Mouse (Mus musculus): ENCODE results near the gene Tfcp2l1. TPM values are rescaled to one million over a fixed set of nuclear protein-coding genes. Genes with fewer than 3 reads are reported as not detected.

Gene Tfcp2l1
- polyA plus RNA-seq, 1 experiment, result 0.05 TPM

DNA sequence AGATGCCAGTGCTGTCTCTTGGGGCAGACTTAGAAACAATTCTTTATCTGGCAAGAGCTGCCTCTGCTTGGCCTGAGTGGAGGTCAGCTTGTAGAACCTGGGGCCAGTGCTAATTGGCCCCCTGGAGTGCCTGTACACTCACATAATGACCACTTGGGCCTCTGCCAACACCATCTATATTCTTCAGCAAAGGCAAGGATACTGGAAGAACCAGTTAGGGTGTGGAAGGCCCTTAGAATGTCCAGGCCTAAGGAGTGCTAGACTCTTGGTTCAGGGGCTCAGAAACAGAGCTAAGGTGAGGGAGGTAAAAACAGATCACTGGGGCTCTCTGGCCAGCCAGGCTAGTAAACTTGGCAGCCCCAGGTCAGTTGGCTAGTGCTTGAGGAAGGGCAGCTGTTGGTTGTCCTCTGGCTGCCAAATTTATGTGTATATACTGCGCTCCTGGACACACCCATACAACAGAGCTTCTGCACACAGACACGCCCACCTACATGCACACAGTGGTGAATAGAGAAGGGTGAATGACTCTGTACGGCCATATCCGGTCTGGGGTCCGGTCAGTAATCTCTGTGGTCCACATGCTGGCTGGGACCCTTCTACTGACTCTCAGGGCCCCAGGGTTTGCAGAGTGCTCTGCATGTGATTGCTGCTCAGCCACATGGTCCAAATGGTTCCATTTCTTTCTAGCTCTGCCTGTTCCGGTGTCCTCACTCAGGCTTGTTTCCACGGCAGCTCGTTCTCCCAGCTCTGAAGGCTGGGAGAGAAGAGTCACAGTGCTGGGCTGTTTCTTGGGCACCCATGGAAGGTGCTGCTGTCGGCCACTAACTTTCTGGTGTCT lies 22.4 kb downstream of the Tfcp2l1 start:
- H3K4me1 ChIP-seq (ENCODE audit: control insufficient read depth, insufficient read depth, insufficient read length), result no peaks in the 10 kb centered on the region
- no peak for DNase-seq (ENCODE audit: low read depth in 1 of 2, low spot score in 2 of 2)
- H3K27me3 ChIP-seq (ENCODE audit: control insufficient read depth, insufficient read depth, low read length), result no peaks in the 10 kb centered on the region
- H3K4me3 ChIP-seq (ENCODE audit: extremely low read depth, insufficient read depth, insufficient read length), result no peak overlapping the region
- TF ChIP-seq CTCF (IDR thresholded peaks at IDR 0.05; ENCODE audit: extremely low read depth, insufficient read depth, insufficient read length, insufficient replicate concordance) (no peak), POLR2A (IDR thresholded peaks at IDR 0.05; ENCODE audit: low read depth, low read length) (no peak)
- H3K36me3 ChIP-seq (ENCODE audit: control insufficient read depth, insufficient read depth, low read length), result no peaks in the 10 kb centered on the region
- 91% methylated on average over 9 of the region's 9 CpGs for WGBS
- H3K27ac ChIP-seq (ENCODE audit: insufficient read depth, low read length), result no peak overlapping the region

DNA sequence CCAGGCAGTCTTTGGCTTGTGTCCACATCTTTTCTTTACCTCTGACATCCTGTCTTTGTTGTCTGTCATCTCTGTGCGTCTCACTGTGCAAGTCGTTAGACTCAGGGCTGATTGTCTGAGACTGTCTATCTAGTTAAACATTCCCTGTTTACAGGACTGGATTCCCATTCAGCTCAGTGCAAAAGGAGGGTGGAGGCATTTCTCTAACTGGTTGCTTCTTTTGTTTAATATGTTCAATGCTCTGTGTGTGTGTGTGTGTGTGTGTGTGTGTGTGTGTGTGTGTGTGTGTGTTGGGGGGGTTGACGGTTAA lies 23.0 kb downstream of the Tfcp2l1 start:
- H3K4me1 ChIP-seq (ENCODE audit: control insufficient read depth, insufficient read depth, insufficient read length), result no peaks in the 10 kb centered on the region
- no peaks in the 10 kb centered on the region for H3K27me3 ChIP-seq (ENCODE audit: control insufficient read depth, insufficient read depth, low read length)
- no peak for TF ChIP-seq CTCF (IDR thresholded peaks at IDR 0.05; ENCODE audit: extremely low read depth, insufficient read depth, insufficient read length, insufficient replicate concordance)
- TF ChIP-seq POLR2A (IDR thresholded peaks at IDR 0.05; ENCODE audit: low read depth, low read length), result no peak
- no peak overlapping the region for H3K4me3 ChIP-seq (ENCODE audit: extremely low read depth, insufficient read depth, insufficient read length)
- DNase-seq (ENCODE audit: low read depth in 1 of 2, low spot score in 2 of 2), result no peak
- no peaks in the 10 kb centered on the region for H3K36me3 ChIP-seq (ENCODE audit: control insufficient read depth, insufficient read depth, low read length)
- 83% methylated on average over 3 of the region's 3 CpGs for WGBS
- H3K27ac ChIP-seq (ENCODE audit: insufficient read depth, low read length), result no peak overlapping the region

- Histone ChIP-seq H3K4me1 (ENCODE audit: control insufficient read depth, insufficient read depth, insufficient read length) (no peaks in the 10 kb centered on the region), H3K4me3 (ENCODE audit: extremely low read depth, insufficient read depth, insufficient read length) (no peak overlapping the region), H3K27me3 (ENCODE audit: control insufficient read depth, insufficient read depth, low read length) (no peaks in the 10 kb centered on the region), H3K36me3 (ENCODE audit: control insufficient read depth, insufficient read depth, low read length) (no peaks in the 10 kb centered on the region), H3K27ac (ENCODE audit: insufficient read depth, low read length) (no peak overlapping the region)
- no peak for DNase-seq (ENCODE audit: low read depth in 1 of 2, low spot score in 2 of 2)
- no peak for TF ChIP-seq CTCF (IDR thresholded peaks at IDR 0.05; ENCODE audit: extremely low read depth, insufficient read depth, insufficient read length, insufficient replicate concordance)
- no peak for TF ChIP-seq POLR2A (IDR thresholded peaks at IDR 0.05; ENCODE audit: low read depth, low read length)
- WGBS, result 80% methylated on average over 6 of the region's 6 CpGs
Observed at GRCm38 (mm10) chr1:118658716-118659115, 31.0 kb downstream of the Tfcp2l1 start.

GRCm38 (mm10) chr1:118660880-118661465 lies 33.2 kb downstream of the Tfcp2l1 start:
- no peak for DNase-seq (ENCODE audit: low read depth in 1 of 2, low spot score in 2 of 2)
- H3K4me3 ChIP-seq (ENCODE audit: extremely low read depth, insufficient read depth, insufficient read length), result no peak overlapping the region
- no peaks in the 10 kb centered on the region for H3K27me3 ChIP-seq (ENCODE audit: control insufficient read depth, insufficient read depth, low read length)
- no peak overlapping the region for H3K27ac ChIP-seq (ENCODE audit: insufficient read depth, low read length)
- no peaks in the 10 kb centered on the region for H3K4me1 ChIP-seq (ENCODE audit: control insufficient read depth, insufficient read depth, insufficient read length)
- 78% methylated on average over 3 of the region's 3 CpGs for WGBS
- no peaks in the 10 kb centered on the region for H3K36me3 ChIP-seq (ENCODE audit: control insufficient read depth, insufficient read depth, low read length)
- TF ChIP-seq CTCF (IDR thresholded peaks at IDR 0.05; ENCODE audit: extremely low read depth, insufficient read depth, insufficient read length, insufficient replicate concordance), result no peak
- TF ChIP-seq POLR2A (IDR thresholded peaks at IDR 0.05; ENCODE audit: low read depth, low read length), result no peak

GRCm38 (mm10) chr1:118663062-118663461 lies 35.3 kb downstream of the Tfcp2l1 start:
- Histone ChIP-seq H3K36me3 (ENCODE audit: control insufficient read depth, insufficient read depth, low read length) (no peaks in the 10 kb centered on the region), H3K4me3 (ENCODE audit: extremely low read depth, insufficient read depth, insufficient read length) (no peak overlapping the region), H3K27me3 (ENCODE audit: control insufficient read depth, insufficient read depth, low read length) (no peaks in the 10 kb centered on the region), H3K27ac (ENCODE audit: insufficient read depth, low read length) (no peak overlapping the region), H3K4me1 (ENCODE audit: control insufficient read depth, insufficient read depth, insufficient read length) (no peaks in the 10 kb centered on the region)
- TF ChIP-seq CTCF (IDR thresholded peaks at IDR 0.05; ENCODE audit: extremely low read depth, insufficient read depth, insufficient read length, insufficient replicate concordance) (no peak), POLR2A (IDR thresholded peaks at IDR 0.05; ENCODE audit: low read depth, low read length) (no peak)
- no peak for DNase-seq (ENCODE audit: low read depth in 1 of 2, low spot score in 2 of 2)
- WGBS, result 26% methylated on average over 1 of the region's 1 CpGs

DNA sequence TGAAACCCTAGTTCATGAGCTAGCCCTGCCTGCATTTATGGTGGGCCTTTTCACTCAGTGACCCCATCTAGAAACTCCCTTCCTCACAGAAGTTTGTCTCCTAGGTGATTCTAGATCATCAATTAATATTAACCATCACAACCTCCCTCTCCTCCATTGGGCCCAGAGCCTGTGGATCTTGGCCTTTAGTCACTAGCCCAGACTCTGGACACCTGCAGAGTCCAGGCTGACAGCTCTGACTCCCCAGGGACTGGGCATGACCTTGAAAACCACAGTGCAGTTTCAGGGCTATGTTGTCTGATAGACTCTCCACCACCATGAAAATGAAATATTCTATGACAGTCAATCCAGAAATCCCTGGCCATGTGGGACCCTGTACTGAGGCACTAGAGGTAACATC lies 39.8 kb downstream of the Tfcp2l1 start:
- TF ChIP-seq POLR2A (IDR thresholded peaks at IDR 0.05; ENCODE audit: low read depth, low read length) (no peak), CTCF (IDR thresholded peaks at IDR 0.05; ENCODE audit: extremely low read depth, insufficient read depth, insufficient read length, insufficient replicate concordance) (no peak)
- Histone ChIP-seq H3K27ac (ENCODE audit: insufficient read depth, low read length) (no peak overlapping the region), H3K36me3 (ENCODE audit: control insufficient read depth, insufficient read depth, low read length) (no peaks in the 10 kb centered on the region), H3K4me1 (ENCODE audit: control insufficient read depth, insufficient read depth, insufficient read length) (no peaks in the 10 kb centered on the region), H3K4me3 (ENCODE audit: extremely low read depth, insufficient read depth, insufficient read length) (no peak overlapping the region), H3K27me3 (ENCODE audit: control insufficient read depth, insufficient read depth, low read length) (no peaks in the 10 kb centered on the region)
- no peak for DNase-seq (ENCODE audit: low read depth in 1 of 2, low spot score in 2 of 2)

DNA sequence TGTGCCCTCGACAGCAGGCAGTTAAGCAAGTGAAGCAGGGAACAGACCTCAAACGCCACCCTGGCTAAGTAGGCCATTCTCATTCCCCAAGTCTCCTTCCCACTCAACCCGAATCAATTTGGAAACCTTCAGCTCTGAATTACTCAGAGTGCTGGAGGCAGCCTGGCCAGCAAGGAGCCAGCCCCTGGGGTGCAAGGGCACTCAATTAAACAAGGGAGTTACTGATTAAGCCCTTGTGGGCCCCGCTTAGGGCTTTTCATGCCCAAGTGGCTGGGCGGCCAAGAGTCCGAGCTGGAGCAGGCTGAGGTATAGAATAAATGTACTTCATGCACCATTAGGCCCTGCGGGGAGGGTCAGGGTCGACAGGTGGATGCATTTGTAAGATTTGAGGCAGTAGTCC lies 44.5 kb downstream of the Tfcp2l1 start:
- WGBS, result 86% methylated on average over 8 of the region's 8 CpGs
- H3K36me3 ChIP-seq (ENCODE audit: control insufficient read depth, insufficient read depth, low read length), result no peaks in the 10 kb centered on the region
- H3K4me3 ChIP-seq (ENCODE audit: extremely low read depth, insufficient read depth, insufficient read length), result no peak overlapping the region
- no peak for DNase-seq (ENCODE audit: low read depth in 1 of 2, low spot score in 2 of 2)
- TF ChIP-seq POLR2A (IDR thresholded peaks at IDR 0.05; ENCODE audit: low read depth, low read length) (no peak), CTCF (IDR thresholded peaks at IDR 0.05; ENCODE audit: extremely low read depth, insufficient read depth, insufficient read length, insufficient replicate concordance) (no peak)
- no peak overlapping the region for H3K27ac ChIP-seq (ENCODE audit: insufficient read depth, low read length)
- H3K27me3 ChIP-seq (ENCODE audit: control insufficient read depth, insufficient read depth, low read length), result no peaks in the 10 kb centered on the region
- no peaks in the 10 kb centered on the region for H3K4me1 ChIP-seq (ENCODE audit: control insufficient read depth, insufficient read depth, insufficient read length)

Data from spleen, adult 2 months (tissue).